ENCODE assay signal across 20 mouse cellular contexts in genomic region chr2:71941005-71941720, GRCm38 (mm10). TPM values are rescaled to one million over a fixed set of nuclear protein-coding genes. Genes with fewer than 3 reads are reported as not detected.
A peak's percentile ranks its signal among the peaks of the same experiment; 100 is the strongest.
DNase-seq lines count a peak whose midpoint lies in the region; TF ChIP-seq lines count a peak whose summit lies in the region.
"Had no signal": no experiment of that assay in that cellular context is flagged by ENCODE, and none has a peak within 500 bp of the region (broad histone marks: within the 10 kb centered on the region; RNA-seq: fewer than 3 reads in every experiment).

No protein-coding gene starts in this region.

- H3K79me2 ChIP-seq in CH12.LX (replicated peaks; ENCODE audit: control insufficient read depth, extremely low read depth, insufficient read depth, poor library complexity, severe bottlenecking): no peaks in the 10 kb centered on the region

- peaks cover 3% of the 10 kb centered on the region; the same call in 1 of the 2 replicates for H3K4me1 ChIP-seq in spleen, adult 2 months (ENCODE audit: control insufficient read depth, insufficient read depth, insufficient read length)
- H3K4me1 ChIP-seq in CH12.LX (ENCODE audit: control insufficient read depth in 1 of 2, insufficient read depth in 2 of 2): peaks cover 0 to 7% of the 10 kb centered on the region in 2 experiments; a peak in 1 of 4 replicates
- H3K4me1 ChIP-seq: midbrain, embryonic 12.5 days; neural tube, embryonic 15.5 days had no signal

- TF ChIP-seq EP300 in CH12.LX (IDR thresholded peaks at IDR 0.05; ENCODE audit: low read length): no peak

- dilution Hi-C loops in CH12.LX (cut with MboI; ENCODE audit: extremely low pct_ligation_motif_present, extremely low pct_unique_long_range_greater_than_20kb, low sequenced_read_pairs): no loop called here

- TF ChIP-seq RAD21 in CH12.LX (IDR thresholded peaks at IDR 0.05; ENCODE audit: low read depth, low read length): no peak

- peak; percentile 9 to 83 for DNase-seq in spleen, adult 2 months (ENCODE audit: low read depth in 1 of 2, low spot score in 2 of 2)
- no peak for DNase-seq in spleen, postnatal 4 days (ENCODE audit: low spot score in 2 of 2)
- DNase-seq in CH12.LX (ENCODE audit: extremely low read depth): peak; percentile 24
- DNase-seq in natural killer cell, adult 2 months (ENCODE audit: low spot score in 2 of 2): peak; percentile 48 to 49
- no peak for DNase-seq in urinary bladder, postnatal 36 days (ENCODE audit: low spot score in 2 of 2)
- DNase-seq in cerebellum, postnatal 25 days: no peak
- no peak for DNase-seq in heart, postnatal 14 days
- DNase-seq: cerebellum, adult 9-10 months; heart, adult 2 months; kidney, adult 11 months; liver, postnatal 0 days; retina, postnatal 1 day; right cerebral cortex, postnatal 4 days had no signal

- H3K27me3 ChIP-seq in spleen, adult 2 months (ENCODE audit: control insufficient read depth, insufficient read depth, low read length): no peaks in the 10 kb centered on the region
- no peaks in the 10 kb centered on the region for H3K27me3 ChIP-seq in CH12.LX (replicated peaks)
- H3K27me3 ChIP-seq: embryonic facial prominence, embryonic 15.5 days; midbrain, embryonic 12.5 days; neural tube, embryonic 15.5 days had no signal

- no peak for TF ChIP-seq POLR2A in spleen, adult 2 months (IDR thresholded peaks at IDR 0.05; ENCODE audit: low read depth, low read length)
- TF ChIP-seq POLR2A in CH12.LX (IDR thresholded peaks at IDR 0.05; ENCODE audit: low read depth, low read length): no peak

- peak overlapping the region; percentile 38; the same call in 1 of the 2 replicates for H3K27ac ChIP-seq in spleen, adult 2 months (ENCODE audit: insufficient read depth, low read length)
- no peak overlapping the region for H3K27ac ChIP-seq in CH12.LX (ENCODE audit: insufficient read depth, low read depth)
- H3K27ac ChIP-seq: embryonic facial prominence, embryonic 15.5 days; forebrain, embryonic 10.5 days; heart, adult 2 months; hindbrain, embryonic 14.5 days; kidney, postnatal 0 days; macrophage; midbrain, embryonic 12.5 days; neural tube, embryonic 15.5 days had no signal

- no peak overlapping the region for H3K9ac ChIP-seq in CH12.LX (ENCODE audit: insufficient read depth, low read depth)
- H3K9ac ChIP-seq: embryonic facial prominence, embryonic 15.5 days; hindbrain, embryonic 14.5 days; liver, postnatal 0 days; midbrain, embryonic 12.5 days; neural tube, embryonic 15.5 days had no signal

- no peaks in the 10 kb centered on the region for H3K36me3 ChIP-seq in spleen, adult 2 months (ENCODE audit: control insufficient read depth, insufficient read depth, low read length)
- H3K36me3 ChIP-seq in CH12.LX (replicated peaks in 1 of 2; ENCODE audit: control insufficient read depth in 1 of 2, insufficient read depth in 1 of 2, low read length in 1 of 2): no peaks in the 10 kb centered on the region
- H3K36me3 ChIP-seq: embryonic facial prominence, embryonic 15.5 days; forebrain, embryonic 10.5 days; midbrain, embryonic 12.5 days; neural tube, embryonic 15.5 days had no signal

- in situ Hi-C loops in CH12.LX (cut with MboI; ENCODE audit: low pct_ligation_motif_present, low pct_unique_long_range_greater_than_20kb, low sequenced_read_pairs): no loop called here

- TF ChIP-seq CTCF in spleen, adult 2 months (IDR thresholded peaks at IDR 0.05; ENCODE audit: extremely low read depth, insufficient read depth, insufficient read length, insufficient replicate concordance): no peak
- TF ChIP-seq CTCF in CH12.LX (conservative IDR thresholded peaks at IDR 0.05 in 1 of 2, IDR thresholded peaks at IDR 0.05 in 1 of 2; ENCODE audit: low read depth in 2 of 2, low read length in 2 of 2): no peak

- no peak overlapping the region for H3K4me2 ChIP-seq in CH12.LX (ENCODE audit: insufficient read depth, low read depth, poor library complexity, severe bottlenecking)
- H3K4me2 ChIP-seq: embryonic facial prominence, embryonic 15.5 days; hindbrain, embryonic 14.5 days; midbrain, embryonic 12.5 days; neural tube, embryonic 15.5 days had no signal

- H3K9me3 ChIP-seq in CH12.LX (replicated peaks; ENCODE audit: low read length): peaks cover 2% of the 10 kb centered on the region
- H3K9me3 ChIP-seq: embryonic facial prominence, embryonic 15.5 days; forebrain, embryonic 10.5 days; midbrain, embryonic 12.5 days; neural tube, embryonic 15.5 days had no signal

- intact Hi-C loops in heart, postnatal 14 days (cut with DNase I): no loop called here

- no peak overlapping the region for H3K4me3 ChIP-seq in spleen, adult 2 months (ENCODE audit: extremely low read depth, insufficient read depth, insufficient read length)
- H3K4me3 ChIP-seq in CH12.LX (replicated peaks in 1 of 3; ENCODE audit: low read depth in 2 of 3, low read length in 2 of 3, poor library complexity in 1 of 3): no peak overlapping the region
- H3K4me3 ChIP-seq: embryonic facial prominence, embryonic 15.5 days; forebrain, embryonic 10.5 days; heart, adult 2 months; midbrain, embryonic 12.5 days; neural tube, embryonic 15.5 days had no signal

- 83% methylated on average over 3 of the region's 3 CpGs for WGBS in spleen, adult 2 months

TF ChIP-seq in CH12.LX, 34 proteins besides CTCF, POLR2A, EP300 and RAD21:
- TF ChIP-seq MEF2A (IDR thresholded peaks at IDR 0.05; ENCODE audit: borderline replicate concordance, low read depth, low read length) (no peak), CHD2 (IDR thresholded peaks at IDR 0.05; ENCODE audit: low read length) (no peak), MAZ (IDR thresholded peaks at IDR 0.05; ENCODE audit: low read depth, low read length) (no peak), ELF1 (IDR thresholded peaks at IDR 0.05; ENCODE audit: low read depth, low read length) (no peak)

RNA-seq across cellular contexts. Expression of gene Rapgef4, which starts 39.9 kb away (rescaled TPM):
- 7.6 and 11.3 TPM in 2 replicates for polyA plus RNA-seq in spleen, adult 2 months (2012; rRNA removed)
- 0.13 TPM in 1 of 2 replicates, not detected in the other for total RNA-seq in CH12.LX (2012; rRNA removed)
- 0.05 and 0.12 TPM in 2 replicates for total RNA-seq in CH12.LX (2014; rRNA removed)
- 0.11 TPM in 1 of 2 replicates, not detected in the other for polyA plus RNA-seq in CH12.LX (2012; ENCODE audit: insufficient read length, low read depth)
- 10 to 100 TPM; 18.9 to 19.3 TPM for total RNA-seq in heart, postnatal 14 days (2021)
- polyA plus RNA-seq: macrophage had no signal

Comparison
In these comparisons a context has a peak if more than half of its experiments do, and no peak if none do; other contexts are left out.
1. DNase-seq: peak in spleen, adult 2 months (2 of 2), CH12.LX (single experiment) and natural killer cell, adult 2 months (2 of 2); none in spleen, postnatal 4 days (0 of 2), urinary bladder, postnatal 36 days (0 of 2), cerebellum, postnatal 25 days (0 of 2) and heart, postnatal 14 days (0 of 2).
2. RNA of gene Rapgef4, which starts 39.9 kb away (total RNA-seq): 18.9 to 19.3 TPM in heart, postnatal 14 days; 0.05 to 0.13 TPM in CH12.LX; every median in the first group is over 10 times any median in the second.